Mouse (Mus musculus) spleen, embryonic (tissue): ENCODE measurements at regions not wholly inside any gene's neighbourhood (a gene's known extent, or its start where the extent isn't known, plus 50 kb on each side); places are given as distances from the start of the nearest gene placed in this dataset.

Source experiments
- CTCF ChIA-PET: fragments of 350-600 bp; sonication (Branson Sonifier 250); formaldehyde crosslinking; loops from one replicate; lab custom pipeline; 2022; lab: Charles Lee

GRCm38 (mm10) chr14:98747159-98747775, 246.9 kb downstream of the Rpl36a-ps1 start:
- CTCF ChIA-PET, result no interaction called here

- CTCF ChIA-PET, result no interaction called here
These were observed 263.7 kb downstream of the Rpl36a-ps1 start for GRCm38 (mm10) chr14:98730375-98730774.

DNA sequence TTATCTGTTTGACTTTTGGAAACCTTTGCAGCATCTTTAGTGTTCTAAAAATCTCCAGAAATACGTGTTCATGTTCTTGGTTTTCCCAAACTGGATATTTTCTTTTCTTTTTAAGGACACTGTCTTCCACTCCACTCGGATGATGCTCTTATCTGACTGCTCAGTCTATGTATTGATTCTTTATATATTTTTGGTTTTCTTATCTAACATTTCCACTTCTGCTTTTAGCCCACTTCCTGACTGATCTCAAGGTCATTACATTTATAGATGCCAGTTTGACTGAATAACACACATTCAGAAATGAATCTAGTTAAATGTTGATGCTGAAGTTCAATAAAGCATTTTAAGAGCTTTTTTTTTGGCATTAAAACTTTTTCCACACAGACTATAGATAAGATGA, 265.3 kb downstream of the Rpl36a-ps1 start:
- CTCF ChIA-PET, result no interaction called here

DNA sequence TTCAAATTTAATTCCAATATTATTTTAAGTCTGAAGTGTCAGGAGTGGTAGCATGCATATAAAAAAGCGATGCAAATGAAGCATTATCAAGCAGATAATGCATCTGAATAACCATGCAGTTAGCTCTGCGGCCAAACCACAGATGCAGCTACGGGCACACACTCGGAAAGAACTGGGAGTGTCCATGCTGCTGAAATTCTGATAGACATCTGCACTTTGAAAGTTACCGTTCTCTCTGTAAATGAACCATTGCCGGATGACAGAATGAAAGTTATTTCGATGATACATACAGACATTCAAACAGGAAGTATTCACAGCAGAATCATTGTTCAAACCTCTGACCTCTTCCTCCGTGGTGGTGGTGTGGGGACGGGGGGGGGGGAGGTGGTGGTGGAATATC, 271.6 kb downstream of the Rpl36a-ps1 start:
- CTCF ChIA-PET, result no interaction called here

DNA sequence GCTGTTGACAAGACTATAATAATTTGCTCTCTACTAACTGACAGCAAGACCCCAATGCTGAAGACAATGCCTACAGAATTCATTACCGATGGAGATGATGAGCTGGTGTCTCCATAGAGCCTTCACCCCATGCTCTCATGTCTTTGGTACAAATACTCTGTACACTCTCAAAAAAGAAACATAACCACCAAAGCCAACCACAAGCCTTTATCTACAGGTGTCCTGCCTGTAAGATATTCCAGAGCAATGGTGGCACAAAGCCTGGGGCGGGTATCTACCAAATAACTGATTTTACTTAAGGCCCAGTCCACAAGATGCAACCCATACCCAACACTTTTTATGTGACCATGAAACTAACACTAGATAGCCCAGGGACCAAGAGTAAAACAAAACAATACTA, 273.1 kb downstream of the Rpl36a-ps1 start:
- CTCF ChIA-PET, result no interaction called here

GRCm38 (mm10) chr14:98708045-98708444, 286.1 kb downstream of the Rpl36a-ps1 start:
- CTCF ChIA-PET, result no interaction called here

- CTCF ChIA-PET, result no interaction called here
These were observed 286.5 kb downstream of the Rpl36a-ps1 start for GRCm38 (mm10) chr14:98707574-98707973.

DNA sequence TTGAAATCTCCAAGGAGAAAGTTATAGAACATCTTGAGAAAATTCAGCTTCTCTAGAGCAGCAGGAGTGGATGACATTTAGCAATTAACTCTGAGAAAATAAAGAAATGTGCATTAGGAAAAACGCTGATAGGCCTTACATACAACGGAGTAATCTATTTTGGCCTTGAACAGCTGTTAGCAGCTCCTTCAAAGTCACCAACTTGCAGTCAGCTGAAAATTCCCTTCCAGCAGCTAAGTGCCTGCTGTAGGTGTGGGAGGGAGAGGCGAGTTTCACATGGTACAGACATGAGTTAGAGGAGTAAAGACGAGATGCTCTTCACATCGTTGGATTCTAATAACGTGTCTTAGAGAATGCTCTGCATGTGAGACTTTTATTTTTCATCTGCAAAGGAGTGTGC, 290.8 kb downstream of the Rpl36a-ps1 start:
- CTCF ChIA-PET, result no interaction called here

DNA sequence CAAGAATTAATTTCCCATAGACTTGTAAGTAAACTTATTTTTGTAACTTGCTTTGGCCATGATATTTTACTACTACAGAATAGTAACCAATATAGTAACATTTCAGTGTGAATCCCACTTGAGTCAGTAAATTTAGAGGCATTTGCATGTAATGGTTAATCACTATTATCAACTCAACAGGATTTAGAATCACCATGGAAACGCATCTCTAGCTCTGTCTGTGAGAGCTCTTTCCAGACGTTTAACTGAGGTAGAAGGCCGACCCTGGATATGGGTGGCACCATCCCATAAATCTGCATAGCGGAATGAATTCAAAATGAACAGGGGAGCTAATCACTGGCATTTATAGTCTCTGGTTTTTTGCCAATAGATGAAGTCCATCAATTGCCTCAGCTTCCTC, 337.6 kb downstream of the Rpl36a-ps1 start:
- CTCF ChIA-PET, result no interaction called here

- CTCF ChIA-PET, result no interaction called here
These were observed 339.8 kb downstream of the Rpl36a-ps1 start for GRCm38 (mm10) chr14:98654191-98654809.

DNA sequence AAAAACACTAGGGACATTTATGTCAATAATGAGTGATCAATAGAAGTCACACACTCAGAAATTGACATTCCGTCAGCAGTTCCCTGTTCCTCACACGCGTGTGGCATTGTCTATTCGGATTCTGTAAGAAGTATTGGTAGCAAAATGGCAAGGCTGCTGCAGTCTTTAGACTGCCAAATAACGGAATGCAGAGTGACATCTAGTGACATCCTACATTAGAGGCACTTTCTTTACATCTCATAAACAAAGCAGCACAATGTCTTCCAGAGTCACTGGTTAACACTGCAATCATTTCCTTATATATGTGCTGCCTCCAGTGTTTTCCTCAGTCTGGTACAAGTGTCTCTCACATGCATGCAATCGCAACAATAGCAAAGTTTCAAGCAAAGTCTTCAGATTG, 342.9 kb downstream of the Rpl36a-ps1 start:
- CTCF ChIA-PET, result no interaction called here

- CTCF ChIA-PET, result no interaction called here
These were observed 343.6 kb downstream of the Rpl36a-ps1 start for GRCm38 (mm10) chr14:98650520-98650919.

DNA sequence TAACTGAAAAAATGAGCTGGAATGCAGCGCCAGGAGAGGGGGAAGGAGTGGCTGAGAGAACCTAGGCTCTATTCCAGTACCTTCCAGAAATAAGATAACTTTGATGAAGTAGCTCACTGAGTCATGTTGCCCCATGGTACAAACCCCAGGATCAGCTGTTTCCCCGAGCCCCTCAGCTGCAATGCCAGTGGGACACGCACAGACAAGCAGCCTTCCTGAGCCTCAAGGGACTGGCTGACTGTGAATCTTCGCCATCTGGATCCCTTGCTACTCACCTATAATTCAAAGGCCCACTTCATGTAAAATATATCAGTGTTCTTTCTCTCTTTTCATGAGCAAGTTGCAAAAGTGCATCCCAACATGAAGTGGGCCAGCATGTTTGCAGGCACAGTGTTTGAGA, 346.5 kb downstream of the Rpl36a-ps1 start:
- CTCF ChIA-PET, result no interaction called here

- CTCF ChIA-PET, result no interaction called here
These were observed 350.4 kb downstream of the Rpl36a-ps1 start for GRCm38 (mm10) chr14:98643756-98644155.

DNA sequence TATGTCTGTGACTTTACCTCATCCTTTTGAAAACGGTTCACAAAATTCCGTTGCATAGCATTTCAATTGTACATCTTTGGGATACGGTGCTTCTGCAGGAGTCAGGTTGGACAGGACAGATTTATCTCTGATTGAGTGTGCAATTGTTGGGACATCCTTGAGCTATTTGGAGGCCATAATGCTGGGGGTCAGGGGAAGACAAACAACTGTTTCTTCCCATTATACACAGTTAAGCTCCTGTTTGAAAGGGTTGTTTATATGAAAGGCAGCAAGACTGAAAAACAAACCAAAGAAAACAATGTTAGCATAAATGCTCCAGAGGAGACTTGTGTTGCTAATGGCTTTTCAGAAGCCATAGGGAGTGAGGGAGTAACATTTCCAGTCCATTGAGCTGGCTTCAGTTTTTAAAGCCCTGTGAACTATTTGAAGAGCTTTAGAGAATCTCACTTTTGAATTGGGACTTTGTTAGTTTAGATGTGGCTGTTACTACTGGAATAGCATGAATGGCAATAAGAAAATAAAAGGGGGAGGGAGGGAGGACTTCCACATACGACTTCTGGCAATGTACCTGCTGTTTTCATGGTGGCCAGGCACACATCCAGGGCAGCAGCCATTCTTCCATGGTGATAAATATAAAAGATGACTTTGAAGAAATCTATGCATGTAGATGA, 351.3 kb downstream of the Rpl36a-ps1 start:
- CTCF ChIA-PET, result no interaction called here

DNA sequence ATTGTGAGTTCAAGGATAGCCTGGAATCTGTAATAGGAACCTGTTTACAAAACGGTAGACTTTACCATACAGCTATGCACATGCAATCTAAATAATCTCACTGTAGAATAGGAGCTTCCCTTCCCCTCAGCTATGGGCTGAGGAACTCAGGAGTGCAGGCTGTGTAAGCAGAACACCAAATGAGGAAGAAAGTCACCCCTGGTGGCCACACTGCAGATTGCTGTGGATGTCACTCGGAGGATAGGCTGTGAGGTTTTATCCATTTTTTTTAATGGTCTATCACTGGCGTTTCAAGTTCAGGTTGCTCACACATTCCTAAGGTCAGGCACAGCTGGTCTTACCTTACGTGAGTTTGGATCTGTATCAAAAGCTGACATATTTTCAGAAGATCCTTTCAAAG, 365.1 kb downstream of the Rpl36a-ps1 start:
- CTCF ChIA-PET, result no interaction called here

- CTCF ChIA-PET, result no interaction called here
These were observed 367.6 kb downstream of the Rpl36a-ps1 start for GRCm38 (mm10) chr14:98626476-98626875.

GRCm38 (mm10) chr14:98625867-98626266, 368.3 kb downstream of the Rpl36a-ps1 start:
- CTCF ChIA-PET, result no interaction called here

- CTCF ChIA-PET, result no interaction called here
These were observed 388.3 kb downstream of the Rpl36a-ps1 start for GRCm38 (mm10) chr14:98605772-98606171.

DNA sequence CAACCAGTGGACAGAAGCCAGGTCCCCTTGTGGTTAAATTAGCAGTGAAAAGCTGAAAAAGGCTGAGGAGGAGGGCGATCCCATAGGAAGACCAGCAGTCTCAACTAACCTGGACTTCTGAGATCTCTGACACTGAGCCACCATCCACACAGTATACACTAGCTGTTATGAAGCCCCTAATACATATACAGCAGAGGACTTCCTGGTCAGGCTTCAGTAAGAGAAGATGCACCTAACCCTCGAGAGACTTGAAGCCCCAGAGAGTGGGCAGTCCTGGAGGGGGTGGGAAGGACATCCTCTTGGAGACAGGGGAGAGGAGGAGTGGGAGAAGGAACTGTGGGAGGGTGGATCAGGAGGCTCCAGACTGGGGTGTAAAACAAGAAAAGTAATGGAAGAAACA, 397.9 kb downstream of the Rpl36a-ps1 start:
- CTCF ChIA-PET, result no interaction called here

DNA sequence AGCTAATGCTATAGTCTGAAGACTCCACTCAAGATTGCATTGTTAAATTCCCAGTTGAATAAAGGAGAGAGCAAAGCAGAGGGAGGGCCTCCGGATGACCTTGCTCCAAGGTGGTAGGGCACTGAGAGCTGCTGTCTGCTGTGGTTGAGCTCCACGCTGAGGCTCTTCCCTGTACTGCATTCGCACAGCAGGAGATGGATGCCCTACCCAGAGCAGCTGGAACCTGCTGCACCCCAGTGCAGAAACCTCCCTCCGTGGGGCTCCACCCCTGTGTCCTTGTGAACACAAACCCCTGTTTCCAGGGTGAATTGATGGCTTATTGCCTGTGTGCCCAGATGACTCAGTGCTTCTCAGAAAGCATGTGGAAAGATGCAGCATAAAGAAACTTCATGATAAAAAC, 404.3 kb downstream of the Rpl36a-ps1 start:
- CTCF ChIA-PET, result no interaction called here

DNA sequence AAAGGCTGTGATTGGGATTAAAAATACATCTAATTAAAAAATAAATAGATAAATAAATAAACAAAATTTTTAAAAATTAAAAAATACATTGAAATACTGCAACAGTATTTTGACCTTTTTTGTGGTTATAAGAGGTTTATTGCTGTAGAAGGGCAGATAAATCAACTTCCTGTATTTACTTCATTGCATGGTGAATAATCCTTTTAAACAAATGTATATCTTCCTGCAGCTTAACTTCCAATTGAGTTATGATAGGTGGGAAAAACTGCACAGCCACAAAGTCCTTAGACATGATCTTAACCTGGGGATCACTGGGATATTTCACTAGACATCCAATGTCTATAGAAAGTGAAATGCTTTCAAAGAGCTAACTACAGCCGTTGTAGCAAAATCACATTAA, 402.1 kb upstream of the Dach1 start:
- CTCF ChIA-PET, result no interaction called here

- CTCF ChIA-PET, result no interaction called here
These were observed 392.4 kb upstream of the Dach1 start for GRCm38 (mm10) chr14:98562002-98562401.
